Mouse (Mus musculus) monocyte, adult 5-6 weeks (primary cell): ENCODE data around the gene Uqcrc1. TPM values are rescaled to one million over a fixed set of nuclear protein-coding genes. Genes with fewer than 3 reads are reported as not detected.

Source experiments
- ATAC-seq: fragments of 153-309, 156-312 bp; replicated peaks from 2 replicates; pipeline ENCODE4 v1.8.0; 2017; ENCODE audit warnings: mild to moderate bottlenecking; ENCODE audit not compliant: low TSS enrichment, insufficient number of reproducible peaks, severe bottlenecking, poor library complexity, low FRiP score
- total RNA-seq: library from RNA; stranded (forward); fragments of 200-1000, 200-491, 200-594 nt; gene quantifications from 3 replicates; pipeline ENCODE4 v1.2.3, GENCODE M21; 2017

The Uqcrc1 gene
- total RNA-seq, 1 experiment from 2014 or later, result 173 TPM

GRCm38 (mm10) chr9:108977966-108978365 is 41.5 kb downstream of the Uqcrc1 start:
- no peak for ATAC-seq

GRCm38 (mm10) chr9:108982498-108982897 is 46.1 kb downstream of the Uqcrc1 start:
- no peak for ATAC-seq

DNA sequence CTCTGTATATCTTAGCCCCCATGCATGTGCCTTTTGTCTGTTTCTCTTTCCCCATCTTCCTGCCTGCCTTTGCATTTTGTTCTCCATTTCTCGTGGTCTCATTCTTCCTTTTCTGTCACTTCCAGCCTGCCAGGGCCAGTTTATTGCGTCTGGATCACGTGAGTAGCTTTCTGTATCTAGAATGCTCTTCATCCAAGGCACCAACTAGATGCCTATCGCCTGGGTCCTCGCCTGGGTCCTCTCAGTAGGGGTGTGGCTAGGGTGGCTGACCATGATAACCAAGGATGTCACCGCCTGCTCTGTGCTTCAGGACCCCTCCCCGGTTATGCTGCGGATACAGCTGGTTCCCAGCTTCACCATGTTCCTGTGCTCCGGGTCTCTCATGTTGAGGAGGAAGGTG is 46.8 kb downstream of the Uqcrc1 start:
- no peak for ATAC-seq

DNA sequence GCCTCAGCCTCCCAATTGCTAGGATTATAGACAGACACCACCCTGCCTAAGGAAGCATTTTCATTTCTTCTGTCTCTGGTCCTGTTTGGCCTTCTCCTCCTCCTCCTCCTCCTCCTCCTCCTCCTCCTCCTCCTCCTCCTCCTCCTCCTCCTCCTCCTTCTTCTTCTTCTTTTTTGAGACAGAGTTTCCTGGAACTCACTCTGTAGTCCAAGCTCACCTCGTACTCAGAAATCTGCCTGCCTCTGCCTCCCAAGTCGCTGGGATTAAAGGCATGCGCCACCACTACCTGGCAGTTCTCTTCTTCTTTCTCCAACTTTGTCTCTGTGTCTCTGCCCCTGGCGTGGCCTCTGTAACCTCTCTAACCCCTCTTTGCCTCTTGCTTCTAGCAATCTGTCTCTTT is 49.3 kb downstream of the Uqcrc1 start, which contains the start of gene Ucn2:
Gene Ucn2, plus strand, starts transcription at position 301 of the 400 bp plus-strand sequence.
- ATAC-seq, result no peak

GRCm38 (mm10) chr9:108987704-108988350 is 51.4 kb downstream of the Uqcrc1 start:
- no peak for ATAC-seq

DNA sequence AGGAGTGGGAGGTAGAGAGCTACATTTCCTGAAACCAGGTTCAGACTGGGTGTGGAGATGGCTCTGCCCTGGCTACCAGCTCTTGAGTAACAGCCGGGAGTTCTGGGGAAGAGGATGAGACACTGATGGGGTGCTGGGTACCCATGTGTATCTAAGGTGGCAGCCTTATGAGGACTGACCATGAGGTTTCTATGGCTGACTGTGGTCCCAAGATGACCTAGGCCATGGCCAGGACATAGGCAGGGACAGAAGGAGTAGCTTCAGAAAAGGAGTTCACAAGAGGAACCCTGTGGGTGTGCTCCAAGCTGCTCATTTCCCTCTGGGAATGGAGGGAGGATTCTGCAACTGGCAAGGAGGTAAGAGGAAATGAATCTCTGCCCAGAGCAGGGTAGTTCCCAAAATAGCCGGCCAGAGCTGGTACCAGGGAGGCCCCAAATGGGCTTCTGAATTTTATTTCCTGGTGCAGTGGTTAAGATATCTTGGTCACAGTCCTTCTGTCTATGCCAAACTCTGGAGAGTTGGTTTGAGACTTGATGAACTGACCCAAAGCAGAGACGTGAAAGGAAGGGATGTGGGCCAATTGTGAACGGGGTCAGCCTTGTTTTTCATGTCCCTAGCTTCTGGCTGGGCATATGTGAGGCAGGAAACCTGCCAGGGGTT is 53.5 kb downstream of the Uqcrc1 start:
- ATAC-seq, result no peak

DNA sequence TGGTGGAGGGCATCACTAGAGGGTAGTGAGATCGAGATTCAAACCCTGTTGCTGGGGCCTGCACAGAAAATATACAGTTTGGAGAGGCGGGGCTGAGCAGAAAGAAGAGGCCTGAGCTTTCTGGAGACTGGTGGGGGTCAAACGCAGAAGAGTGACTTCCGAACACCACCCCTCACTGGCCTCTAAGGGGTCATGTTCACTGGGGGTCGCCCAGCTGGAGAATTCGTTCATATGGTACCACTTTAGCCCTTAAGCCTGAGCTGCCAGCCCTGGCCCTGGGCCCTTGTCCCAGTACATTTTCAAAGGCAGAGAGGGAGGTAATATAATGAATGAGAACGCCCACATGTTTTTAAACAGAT is 54.0 kb downstream of the Uqcrc1 start:
- ATAC-seq, result no peak

DNA sequence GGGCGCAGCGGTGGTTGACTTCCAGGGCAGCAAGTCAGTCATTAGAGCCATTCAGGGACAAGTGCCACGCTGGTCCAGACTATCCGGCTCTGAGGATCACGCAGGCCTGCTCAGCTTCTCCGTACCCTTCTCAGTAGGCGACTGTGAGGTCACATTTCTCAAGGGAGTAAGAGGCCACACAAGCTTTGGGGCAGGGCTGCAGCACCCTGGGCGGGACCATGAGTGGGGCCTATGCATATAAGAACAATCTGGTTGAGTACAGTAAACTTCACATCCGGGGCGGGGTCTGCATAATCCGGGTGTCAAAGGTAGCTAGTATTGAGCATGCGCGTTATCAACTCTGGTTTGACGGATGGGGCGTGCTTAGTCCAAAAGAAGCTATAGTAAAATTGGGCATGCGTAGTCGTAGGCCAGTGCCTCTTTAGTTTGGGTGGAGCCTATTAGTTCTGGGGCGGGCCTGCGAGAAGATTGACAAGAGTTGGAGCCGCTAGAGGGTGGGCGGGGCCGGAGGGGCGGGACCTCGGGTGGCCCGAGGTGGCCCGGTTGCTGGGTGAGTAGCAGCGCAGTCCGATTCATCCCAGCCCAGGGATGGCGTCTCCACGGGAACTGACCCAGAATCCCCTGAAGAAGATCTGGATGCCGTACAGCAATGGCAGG is 55.1 kb downstream of the Uqcrc1 start, which contains the start of gene Pfkfb4:
Gene Pfkfb4, plus strand, starts transcription at position 351 of the 657 bp plus-strand sequence.
- ATAC-seq, result peak; percentile 86

DNA sequence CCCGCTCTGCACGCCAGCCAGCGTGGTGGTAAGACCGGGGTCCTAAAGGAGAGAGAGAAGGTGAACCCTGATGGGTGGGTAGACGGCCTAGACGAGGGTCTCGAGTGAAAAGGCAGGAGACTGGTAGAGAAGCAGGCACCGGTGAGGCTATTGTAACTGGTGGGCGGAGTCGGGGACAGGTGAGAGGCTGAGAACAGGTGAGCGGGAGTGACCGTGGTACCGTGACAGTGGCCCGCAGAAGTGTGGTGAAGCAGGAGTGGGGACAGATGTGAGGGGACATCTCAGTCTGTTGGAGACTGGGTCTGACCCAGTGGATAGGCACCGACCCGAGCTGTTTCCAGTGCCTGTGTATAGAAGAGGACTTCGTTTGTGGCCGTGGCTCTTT is 55.6 kb downstream of the Uqcrc1 start:
- no peak; the same call in 1 of the 2 replicates for ATAC-seq

DNA sequence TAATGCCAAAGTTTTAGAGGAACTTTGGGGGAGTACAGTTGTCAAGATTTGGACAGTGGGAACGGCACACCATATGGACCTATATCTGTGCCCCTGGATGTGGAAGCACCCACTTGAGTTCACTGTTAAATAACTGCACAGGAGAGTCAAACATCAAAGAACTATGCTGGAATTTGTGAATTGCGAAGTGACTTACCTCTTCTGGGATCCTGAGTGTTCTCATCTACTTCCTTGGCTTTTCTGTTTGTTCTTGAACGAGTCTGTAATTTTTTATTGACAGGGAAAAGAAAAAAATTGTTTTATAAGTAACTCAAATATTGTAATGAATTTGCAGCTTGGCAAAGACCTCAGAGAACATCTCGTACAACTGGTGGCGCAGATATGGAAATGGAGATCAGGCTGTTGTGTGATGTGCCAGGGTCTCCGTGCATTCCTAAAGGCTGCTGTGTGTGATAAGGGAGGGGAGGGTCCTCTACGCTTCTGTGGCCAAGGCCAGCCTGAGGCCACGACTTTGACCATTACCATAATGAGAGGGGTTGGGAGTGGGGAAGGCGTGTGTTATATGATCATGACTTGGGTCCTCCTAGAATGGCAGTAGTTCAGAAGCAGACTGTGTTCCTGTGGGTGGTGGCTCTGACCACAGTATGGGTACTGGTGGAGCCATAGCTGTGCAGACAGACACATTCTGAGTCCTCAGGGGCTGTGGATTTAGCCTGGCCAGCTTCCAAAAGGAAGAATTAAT is 56.4 kb downstream of the Uqcrc1 start:
- no peak for ATAC-seq

- no peak for ATAC-seq
Measured at GRCm38 (mm10) chr9:108996411-108996810, 60.0 kb downstream of the Uqcrc1 start.

GRCm38 (mm10) chr9:108998287-108999166 is 62.1 kb downstream of the Uqcrc1 start:
- peak; percentile 24 for ATAC-seq

GRCm38 (mm10) chr9:108999167-108999526 is 62.7 kb downstream of the Uqcrc1 start:
- peak; percentile 46 for ATAC-seq

Other genes starting within 250 kb of the Uqcrc1 start
- gene Prkar2a, start 247.3 kb upstream of the Uqcrc1 start, total RNA-seq, result 13.1 to 24.5 TPM (median 23.8 TPM) in 3 replicates
- 34.7 to 78.2 TPM (median 74.6 TPM) in 3 replicates for gene Ip6k2, start 152.8 kb upstream of the Uqcrc1 start, total RNA-seq
- 1.8 to 7.4 TPM (median 4.9 TPM) in 3 replicates for gene Nckipsd, start 128.3 kb upstream of the Uqcrc1 start, total RNA-seq
- gene Celsr3, start 110.3 kb upstream of the Uqcrc1 start, total RNA-seq, result 0.48 to 2.7 TPM (median 0.68 TPM) in 3 replicates
- 6.2 to 10.0 TPM (median 8.4 TPM) in 3 replicates for gene Slc26a6, start 83.3 kb upstream of the Uqcrc1 start, total RNA-seq
- not detected in 3 replicates for gene Tmem89, start 22.0 kb upstream of the Uqcrc1 start, total RNA-seq
- gene Col7a1, start 17.0 kb downstream of the Uqcrc1 start, total RNA-seq, result 0.19 to 1.2 TPM (median 0.43 TPM) in 3 replicates
- gene Ucn2, start 49.4 kb downstream of the Uqcrc1 start, total RNA-seq, result not detected in 3 replicates
- 48.6 to 70.1 TPM (median 67.8 TPM) in 3 replicates for gene Pfkfb4, start 55.1 kb downstream of the Uqcrc1 start, total RNA-seq
- gene Shisa5, start 101.9 kb downstream of the Uqcrc1 start, total RNA-seq, result 523 to 1,277 TPM (median 526 TPM) in 3 replicates
- gene Trex1, start 123.1 kb downstream of the Uqcrc1 start, total RNA-seq, result 47.4 to 94.7 TPM (median 64.7 TPM) in 3 replicates
- 11.1 to 17.6 TPM (median 15.7 TPM) in 3 replicates for gene Atrip, start 137.5 kb downstream of the Uqcrc1 start, total RNA-seq
- gene Ccdc51, start 145.9 kb downstream of the Uqcrc1 start, total RNA-seq, result 3.6 to 10.0 TPM (median 9.5 TPM) in 3 replicates
- gene Tma7, start 146.0 kb downstream of the Uqcrc1 start, total RNA-seq, result 155 to 237 TPM (median 205 TPM) in 3 replicates
- gene Plxnb1, start 158.8 kb downstream of the Uqcrc1 start, total RNA-seq, result 0.32 to 5.5 TPM (median 0.78 TPM) in 3 replicates
- not detected in 3 replicates for gene Fbxw21, start 225.4 kb downstream of the Uqcrc1 start, total RNA-seq